Mouse (Mus musculus): ENCODE results near the gene Thbs3.
A peak's percentile ranks its signal among the peaks of the same experiment; 100 is the strongest.

The Thbs3 gene

GRCm38 (mm10) chr3:89214681-89215411 is at the start of gene Thbs3:
Thbs3 (plus strand) TSS chr3:89215180.
- no peak for DNase-seq (ENCODE audit: extremely low read depth, insufficient read length, low spot score)

- no peak for DNase-seq (ENCODE audit: extremely low read depth, insufficient read length, low spot score)
These were observed 49.6 kb upstream of the Thbs3 start for GRCm38 (mm10) chr3:89165268-89165870.

GRCm38 (mm10) chr3:89166945-89167344 is 48.0 kb upstream of the Thbs3 start:
- DNase-seq (ENCODE audit: extremely low read depth, insufficient read length, low spot score) = no peak

- no peak for DNase-seq (ENCODE audit: extremely low read depth, insufficient read length, low spot score)
These were observed 40.1 kb upstream of the Thbs3 start for GRCm38 (mm10) chr3:89174844-89175243.

GRCm38 (mm10) chr3:89175544-89175943 is 39.4 kb upstream of the Thbs3 start:
- no peak for DNase-seq (ENCODE audit: extremely low read depth, insufficient read length, low spot score)

GRCm38 (mm10) chr3:89176421-89176820 is 38.6 kb upstream of the Thbs3 start:
- no peak for DNase-seq (ENCODE audit: extremely low read depth, insufficient read length, low spot score)

GRCm38 (mm10) chr3:89177242-89178106 is 37.5 kb upstream of the Thbs3 start, which contains the start of gene Scamp3:
Scamp3 (plus strand) TSS chr3:89177473.
- peak; percentile 96 for DNase-seq (ENCODE audit: extremely low read depth, insufficient read length, low spot score)

GRCm38 (mm10) chr3:89178107-89178385 is 36.9 kb upstream of the Thbs3 start:
- DNase-seq (ENCODE audit: extremely low read depth, insufficient read length, low spot score) = no peak

GRCm38 (mm10) chr3:89179056-89179455 is 35.9 kb upstream of the Thbs3 start:
- no peak for DNase-seq (ENCODE audit: extremely low read depth, insufficient read length, low spot score)

GRCm38 (mm10) chr3:89181749-89182500 is 33.1 kb upstream of the Thbs3 start:
- DNase-seq (ENCODE audit: extremely low read depth, insufficient read length, low spot score) = no peak

GRCm38 (mm10) chr3:89182531-89183057 is 32.4 kb upstream of the Thbs3 start:
- DNase-seq (ENCODE audit: extremely low read depth, insufficient read length, low spot score) = no peak

GRCm38 (mm10) chr3:89183058-89183958 is 31.7 kb upstream of the Thbs3 start, which contains the start of gene Fam189b:
Fam189b (plus strand) TSS chr3:89183143.
- DNase-seq (ENCODE audit: extremely low read depth, insufficient read length, low spot score) = no peak

GRCm38 (mm10) chr3:89183959-89184315 is 31.0 kb upstream of the Thbs3 start:
- DNase-seq (ENCODE audit: extremely low read depth, insufficient read length, low spot score) = no peak

GRCm38 (mm10) chr3:89187197-89187596 is 27.8 kb upstream of the Thbs3 start:
- no peak for DNase-seq (ENCODE audit: extremely low read depth, insufficient read length, low spot score)

- no peak for DNase-seq (ENCODE audit: extremely low read depth, insufficient read length, low spot score)
These were observed 27.1 kb upstream of the Thbs3 start for GRCm38 (mm10) chr3:89187690-89188477.

GRCm38 (mm10) chr3:89188478-89188875 is 26.5 kb upstream of the Thbs3 start:
- DNase-seq (ENCODE audit: extremely low read depth, insufficient read length, low spot score) = no peak

GRCm38 (mm10) chr3:89190436-89190835 is 24.5 kb upstream of the Thbs3 start:
- DNase-seq (ENCODE audit: extremely low read depth, insufficient read length, low spot score) = no peak

- DNase-seq (ENCODE audit: extremely low read depth, insufficient read length, low spot score) = no peak
These were observed 21.6 kb upstream of the Thbs3 start for GRCm38 (mm10) chr3:89193351-89193750.

- DNase-seq (ENCODE audit: extremely low read depth, insufficient read length, low spot score) = no peak
These were observed 21.1 kb upstream of the Thbs3 start for GRCm38 (mm10) chr3:89193853-89194252.
